Mouse (Mus musculus): ENCODE measurements around the gene Camk2d. TPM values are rescaled to one million over a fixed set of nuclear protein-coding genes. Genes with fewer than 3 reads are reported as not detected.
A peak's percentile ranks its signal among the peaks of the same experiment; 100 is the strongest.

Gene Camk2d
- polyA plus RNA-seq, 1 experiment = 5.8 TPM

DNA sequence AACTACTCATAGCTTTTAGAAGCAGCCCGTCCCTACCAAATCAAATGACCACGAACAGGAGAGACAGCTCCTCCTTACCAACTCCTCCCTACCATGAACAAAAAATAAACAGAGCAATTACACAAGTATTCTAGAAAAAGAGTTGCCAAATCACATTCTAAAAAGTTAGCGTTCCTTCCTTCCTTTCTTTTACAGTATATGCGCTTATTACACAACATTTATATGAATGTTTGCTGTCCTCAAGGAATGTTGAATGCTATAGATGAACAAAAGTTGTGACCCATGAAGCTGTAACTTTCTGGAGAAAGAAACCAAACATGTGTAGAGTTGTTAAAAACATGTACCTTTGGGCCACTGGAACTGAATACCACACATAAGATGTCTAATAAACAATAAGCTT lies 31.9 kb downstream of the Camk2d start:
- Histone ChIP-seq H3K4me3 (ENCODE audit: control insufficient read depth, low read depth, low read length) (no peak overlapping the region), H3K4me1 (ENCODE audit: control insufficient read depth, insufficient read depth, low read length) (no peaks in the 10 kb centered on the region; the same call in 1 of the 2 replicates), H3K27me3 (ENCODE audit: control insufficient read depth, insufficient read depth, low read length) (no peaks in the 10 kb centered on the region), H3K27ac (ENCODE audit: control insufficient read depth, insufficient read depth, low read depth, low read length) (no peak overlapping the region), H3K36me3 (ENCODE audit: control insufficient read depth, insufficient read depth, low read length) (no peaks in the 10 kb centered on the region)
- TF ChIP-seq POLR2A (IDR thresholded peaks at IDR 0.05; ENCODE audit: control insufficient read depth, low read depth, low read length) (no peak), CTCF (IDR thresholded peaks at IDR 0.05; ENCODE audit: control insufficient read depth, insufficient read depth, insufficient replicate concordance, low read depth, low read length) (no peak)

DNA sequence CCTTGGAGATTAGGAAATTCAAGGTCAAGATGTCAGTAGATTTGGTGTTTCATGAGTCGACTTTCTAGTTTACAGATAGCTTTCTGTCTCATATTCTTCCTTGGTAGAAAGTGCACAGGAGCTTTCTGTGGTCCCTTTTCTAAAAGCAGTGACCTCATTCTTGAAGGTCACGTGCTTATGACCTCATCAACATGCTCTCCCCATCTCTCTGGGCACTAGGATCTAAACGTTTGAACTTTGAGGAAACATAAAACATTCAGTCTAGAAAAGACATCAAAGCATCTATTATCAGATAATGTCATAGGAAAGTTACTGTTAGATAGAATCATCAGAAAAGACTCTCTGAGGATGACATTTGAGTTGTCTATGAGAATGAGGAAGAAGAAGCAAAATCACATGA lies 32.3 kb downstream of the Camk2d start:
- H3K4me3 ChIP-seq (ENCODE audit: control insufficient read depth, low read depth, low read length) = no peak overlapping the region
- no peaks in the 10 kb centered on the region for H3K27me3 ChIP-seq (ENCODE audit: control insufficient read depth, insufficient read depth, low read length)
- no peaks in the 10 kb centered on the region; the same call in 1 of the 2 replicates for H3K4me1 ChIP-seq (ENCODE audit: control insufficient read depth, insufficient read depth, low read length)
- no peak overlapping the region for H3K27ac ChIP-seq (ENCODE audit: control insufficient read depth, insufficient read depth, low read depth, low read length)
- no peaks in the 10 kb centered on the region for H3K36me3 ChIP-seq (ENCODE audit: control insufficient read depth, insufficient read depth, low read length)
- TF ChIP-seq POLR2A (IDR thresholded peaks at IDR 0.05; ENCODE audit: control insufficient read depth, low read depth, low read length) (no peak), CTCF (IDR thresholded peaks at IDR 0.05; ENCODE audit: control insufficient read depth, insufficient read depth, insufficient replicate concordance, low read depth, low read length) (no peak)

DNA sequence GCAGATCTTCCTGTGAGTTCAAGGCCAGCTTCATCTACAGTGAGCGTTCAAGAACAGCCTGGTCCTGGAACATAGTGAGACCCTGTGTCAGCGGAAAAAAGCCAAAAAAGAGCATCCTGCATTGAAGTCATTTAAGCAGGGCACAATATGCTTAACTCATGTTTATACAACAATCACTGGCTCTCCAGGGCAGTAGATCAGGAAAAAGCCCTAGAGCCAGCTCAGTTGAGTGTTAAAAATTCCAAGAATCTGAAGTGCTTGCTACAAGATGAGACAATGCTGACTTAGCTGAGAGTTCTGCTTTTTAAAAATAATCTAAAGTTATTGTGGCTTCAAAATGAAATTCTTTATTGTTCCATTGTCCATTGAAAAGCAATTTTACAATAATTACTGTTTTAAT lies 32.9 kb downstream of the Camk2d start:
- Histone ChIP-seq H3K4me1 (ENCODE audit: control insufficient read depth, insufficient read depth, low read length) (no peaks in the 10 kb centered on the region; the same call in 1 of the 2 replicates), H3K27ac (ENCODE audit: control insufficient read depth, insufficient read depth, low read depth, low read length) (no peak overlapping the region), H3K27me3 (ENCODE audit: control insufficient read depth, insufficient read depth, low read length) (no peaks in the 10 kb centered on the region), H3K4me3 (ENCODE audit: control insufficient read depth, low read depth, low read length) (no peak overlapping the region), H3K36me3 (ENCODE audit: control insufficient read depth, insufficient read depth, low read length) (no peaks in the 10 kb centered on the region)
- no peak for TF ChIP-seq CTCF (IDR thresholded peaks at IDR 0.05; ENCODE audit: control insufficient read depth, insufficient read depth, insufficient replicate concordance, low read depth, low read length)
- no peak for TF ChIP-seq POLR2A (IDR thresholded peaks at IDR 0.05; ENCODE audit: control insufficient read depth, low read depth, low read length)

DNA sequence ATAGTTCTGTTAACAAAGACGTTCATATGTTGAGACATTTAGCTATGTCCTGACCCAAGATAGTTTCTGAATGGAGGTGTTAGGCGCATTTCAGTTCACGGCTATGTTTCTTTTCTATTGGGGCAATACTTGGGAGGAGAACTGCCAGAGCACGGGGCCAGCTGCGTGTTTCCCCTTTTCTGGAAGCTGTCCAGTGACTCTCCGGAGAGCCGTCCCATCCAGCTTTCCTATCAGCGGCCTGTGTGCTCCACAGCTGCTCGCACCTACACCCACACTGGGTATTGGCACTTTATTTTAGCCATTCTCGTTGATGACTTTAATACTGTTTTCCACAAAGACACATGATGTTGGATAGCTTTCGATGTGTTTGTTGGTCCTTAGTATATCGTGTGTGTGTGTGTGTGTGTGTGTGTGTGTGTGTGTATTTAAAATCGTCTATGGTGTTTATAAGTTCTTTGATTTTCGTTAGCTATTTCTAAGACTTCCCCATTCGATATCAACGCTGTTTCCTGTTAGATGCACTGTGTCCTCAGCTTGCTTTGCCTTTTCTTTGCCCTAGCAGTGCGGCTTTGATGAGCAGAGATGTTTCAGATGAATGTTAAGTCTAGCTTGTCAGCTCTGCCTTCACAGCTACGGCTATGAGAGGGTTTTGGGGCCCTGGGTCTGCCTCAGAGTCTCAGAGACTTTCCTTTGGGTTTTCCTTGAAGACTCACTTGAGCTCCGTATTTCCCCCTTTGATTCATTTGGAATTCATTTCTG lies 34.2 kb downstream of the Camk2d start:
- no peaks in the 10 kb centered on the region for H3K36me3 ChIP-seq (ENCODE audit: control insufficient read depth, insufficient read depth, low read length)
- TF ChIP-seq CTCF (IDR thresholded peaks at IDR 0.05; ENCODE audit: control insufficient read depth, insufficient read depth, insufficient replicate concordance, low read depth, low read length) (no peak), POLR2A (IDR thresholded peaks at IDR 0.05; ENCODE audit: control insufficient read depth, low read depth, low read length) (no peak)
- H3K27ac ChIP-seq (ENCODE audit: control insufficient read depth, insufficient read depth, low read depth, low read length) = peak overlapping the region; percentile 29; the same call in 1 of the 2 replicates
- no peaks in the 10 kb centered on the region for H3K27me3 ChIP-seq (ENCODE audit: control insufficient read depth, insufficient read depth, low read length)
- H3K4me1 ChIP-seq (ENCODE audit: control insufficient read depth, insufficient read depth, low read length) = no peaks in the 10 kb centered on the region; the same call in 1 of the 2 replicates
- H3K4me3 ChIP-seq (ENCODE audit: control insufficient read depth, low read depth, low read length) = no peak overlapping the region

DNA sequence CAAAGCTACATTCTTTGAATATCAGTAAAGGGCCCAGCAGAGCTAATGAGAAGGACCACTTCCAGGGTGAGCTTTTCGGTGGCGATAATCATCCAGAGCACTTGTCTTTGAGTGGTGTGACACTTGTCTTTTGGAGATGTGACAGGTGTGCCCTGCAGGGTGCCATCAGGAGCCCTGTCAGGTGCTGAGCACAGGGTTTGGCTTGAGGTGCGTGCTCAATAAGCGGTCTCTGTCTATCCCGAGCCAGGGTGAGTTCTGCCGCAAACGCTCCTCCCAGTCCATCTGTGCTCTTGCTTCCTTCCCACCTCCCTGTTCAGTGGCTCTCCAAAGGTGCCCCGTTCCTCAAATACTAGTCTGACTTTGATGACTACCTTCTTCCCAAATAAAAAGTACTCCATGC lies 35.5 kb downstream of the Camk2d start:
- TF ChIP-seq POLR2A (IDR thresholded peaks at IDR 0.05; ENCODE audit: control insufficient read depth, low read depth, low read length) (no peak), CTCF (IDR thresholded peaks at IDR 0.05; ENCODE audit: control insufficient read depth, insufficient read depth, insufficient replicate concordance, low read depth, low read length) (no peak)
- Histone ChIP-seq H3K27ac (ENCODE audit: control insufficient read depth, insufficient read depth, low read depth, low read length) (no peak overlapping the region), H3K36me3 (ENCODE audit: control insufficient read depth, insufficient read depth, low read length) (no peaks in the 10 kb centered on the region), H3K4me3 (ENCODE audit: control insufficient read depth, low read depth, low read length) (no peak overlapping the region), H3K4me1 (ENCODE audit: control insufficient read depth, insufficient read depth, low read length) (no peaks in the 10 kb centered on the region; the same call in 1 of the 2 replicates), H3K27me3 (ENCODE audit: control insufficient read depth, insufficient read depth, low read length) (no peaks in the 10 kb centered on the region)

DNA sequence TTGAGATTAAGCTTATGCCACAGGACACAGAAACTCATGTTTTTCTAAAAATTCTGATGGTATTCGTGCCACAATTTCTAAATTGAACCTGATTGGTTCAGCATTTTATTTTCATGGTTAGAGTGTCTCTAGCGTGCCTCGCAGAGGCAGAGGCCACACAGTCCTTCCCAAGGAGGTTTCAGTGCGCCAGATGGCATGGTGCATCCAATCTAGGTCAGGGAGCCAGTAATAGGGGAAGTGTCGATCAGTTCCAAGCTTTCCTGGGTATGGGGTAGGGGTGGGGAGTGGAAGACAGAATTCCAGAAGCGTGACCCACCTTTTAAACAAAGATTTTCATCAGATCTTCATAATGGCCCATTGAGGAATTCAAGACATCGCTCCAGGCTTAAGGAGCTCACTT lies 36.5 kb downstream of the Camk2d start:
- Histone ChIP-seq H3K27ac (ENCODE audit: control insufficient read depth, insufficient read depth, low read depth, low read length) (no peak overlapping the region), H3K4me1 (ENCODE audit: control insufficient read depth, insufficient read depth, low read length) (no peaks in the 10 kb centered on the region; the same call in 1 of the 2 replicates), H3K4me3 (ENCODE audit: control insufficient read depth, low read depth, low read length) (no peak overlapping the region), H3K27me3 (ENCODE audit: control insufficient read depth, insufficient read depth, low read length) (no peaks in the 10 kb centered on the region), H3K36me3 (ENCODE audit: control insufficient read depth, insufficient read depth, low read length) (no peaks in the 10 kb centered on the region)
- TF ChIP-seq CTCF (IDR thresholded peaks at IDR 0.05; ENCODE audit: control insufficient read depth, insufficient read depth, insufficient replicate concordance, low read depth, low read length) = no peak
- TF ChIP-seq POLR2A (IDR thresholded peaks at IDR 0.05; ENCODE audit: control insufficient read depth, low read depth, low read length) = no peak

DNA sequence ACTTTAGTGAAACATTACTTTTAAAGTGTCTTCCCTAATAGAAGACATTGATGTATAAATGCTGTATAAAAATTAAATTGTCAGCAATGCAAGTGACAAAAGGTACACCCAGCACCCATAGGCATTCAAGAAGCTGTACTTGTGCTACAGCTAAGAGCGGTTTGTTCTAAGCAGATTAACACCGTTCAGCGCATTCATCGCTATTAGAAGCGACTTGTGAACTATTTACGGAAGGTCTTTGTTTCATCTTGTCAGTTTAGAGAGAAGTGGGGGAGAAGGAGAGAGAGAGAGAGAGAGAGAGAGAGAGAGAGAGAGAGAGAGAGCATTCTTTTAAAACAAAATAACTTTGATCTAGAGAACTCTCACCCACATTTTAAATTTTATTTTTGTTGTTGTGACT lies 38.1 kb downstream of the Camk2d start:
- Histone ChIP-seq H3K27me3 (ENCODE audit: control insufficient read depth, insufficient read depth, low read length) (no peaks in the 10 kb centered on the region), H3K27ac (ENCODE audit: control insufficient read depth, insufficient read depth, low read depth, low read length) (no peak overlapping the region), H3K36me3 (ENCODE audit: control insufficient read depth, insufficient read depth, low read length) (no peaks in the 10 kb centered on the region), H3K4me3 (ENCODE audit: control insufficient read depth, low read depth, low read length) (no peak overlapping the region), H3K4me1 (ENCODE audit: control insufficient read depth, insufficient read depth, low read length) (no peaks in the 10 kb centered on the region; the same call in 1 of the 2 replicates)
- no peak for TF ChIP-seq POLR2A (IDR thresholded peaks at IDR 0.05; ENCODE audit: control insufficient read depth, low read depth, low read length)
- no peak for TF ChIP-seq CTCF (IDR thresholded peaks at IDR 0.05; ENCODE audit: control insufficient read depth, insufficient read depth, insufficient replicate concordance, low read depth, low read length)
